Mouse (Mus musculus) brain, embryonic 14.5 days (tissue): ENCODE results near the gene Orm2.

Source experiments
- CTCF ChIP-seq: fragments of 200-500 bp; IDR thresholded peaks from 2 replicates; pipeline ENCODE4 v1.5.1; 2012; ENCODE audit warnings: inconsistent platforms, mild to moderate bottlenecking, moderate library complexity, borderline replicate concordance; ENCODE audit not compliant: insufficient read depth, insufficient read length; ENCODE audit errors: extremely low read depth
- POLR2A ChIP-seq: fragments of 200-500 bp; IDR thresholded peaks from 2 replicates; pipeline ENCODE4 v1.6.1; 2012; ENCODE audit warnings: mild to moderate bottlenecking, inconsistent platforms, borderline replicate concordance; ENCODE audit not compliant: poor library complexity, insufficient read depth, insufficient read length, severe bottlenecking; ENCODE audit errors: extremely low read depth

GRCm38 (mm10) chr4:63414951-63415350 is 52.7 kb downstream of the Orm2 start:
- TF ChIP-seq CTCF (no peak), POLR2A (no peak)
